Mouse (Mus musculus): Measurements from ENCODE around the gene Fam198b. TPM values are rescaled to one million over a fixed set of nuclear protein-coding genes. Genes with fewer than 3 reads are reported as not detected.

Gene Fam198b
- total and polyA plus RNA-seq, 2 experiments from 2014 or later, result 1.1 to 1.3 TPM

DNA sequence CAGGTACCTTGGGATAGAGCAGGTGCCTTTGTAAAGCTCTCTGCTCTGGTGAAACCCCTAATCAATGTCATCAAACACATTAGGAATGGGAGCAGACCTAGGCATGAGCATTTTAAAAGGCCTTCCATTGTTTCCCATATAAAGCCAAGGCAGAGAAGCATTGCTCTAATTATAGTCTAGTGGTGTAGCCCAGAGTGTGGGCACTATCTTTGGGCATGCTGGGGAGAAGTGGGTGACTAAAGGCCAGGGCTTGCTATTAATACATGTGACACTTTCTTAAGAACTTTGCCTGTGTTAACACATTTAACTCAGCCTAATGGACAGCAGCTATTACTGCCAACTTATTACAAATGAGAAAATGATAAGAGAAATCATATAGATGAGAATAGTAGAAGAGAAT lies 106.1 kb downstream of the Fam198b start:
- Histone ChIP-seq H3K4me3 (ENCODE audit: low read depth, low read length) (no peak overlapping the region), H3K9ac (no peak overlapping the region), H3K36me3 (ENCODE audit: insufficient read depth) (no peaks in the 10 kb centered on the region), H3K27me3 (ENCODE audit: insufficient read depth, low read length) (no peaks in the 10 kb centered on the region), H3K4me2 (ENCODE audit: low read depth) (no peak overlapping the region), H3K9me3 (ENCODE audit: low read length) (no peaks in the 10 kb centered on the region), H3K4me1 (ENCODE audit: insufficient read depth) (no peaks in the 10 kb centered on the region), H3K27ac (ENCODE audit: low read depth, low read length) (no peak overlapping the region)
- no peak for TF ChIP-seq CTCF (IDR thresholded peaks at IDR 0.05; ENCODE audit: low read depth)
- ATAC-seq (no peak), DNase-seq (no peak)

DNA sequence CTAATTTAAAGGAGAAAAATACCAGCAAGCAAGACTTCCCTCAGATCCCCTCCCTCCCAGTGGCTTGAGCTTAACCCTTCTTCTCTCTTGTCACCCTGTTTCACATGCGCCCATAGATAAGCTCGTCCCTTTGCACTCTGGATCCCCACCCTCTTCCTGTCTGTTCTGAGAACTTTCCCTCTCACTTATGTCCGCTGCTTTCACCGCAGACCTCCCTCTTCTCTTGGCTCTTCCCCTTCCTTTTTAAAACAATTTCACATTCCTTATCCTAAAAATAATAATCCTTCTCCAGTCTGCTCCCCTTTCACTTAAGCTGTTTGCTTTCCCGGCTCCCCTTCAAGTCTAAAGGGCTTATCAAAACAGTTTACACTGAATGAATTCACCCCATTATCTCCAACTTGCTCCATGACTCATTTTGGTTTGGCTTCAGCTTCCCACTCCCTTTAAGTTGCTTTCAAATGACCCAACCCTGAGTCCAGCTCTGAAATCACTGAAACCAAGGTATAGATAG lies 109.8 kb downstream of the Fam198b start:
- Histone ChIP-seq H3K4me3 (ENCODE audit: low read depth, low read length) (no peak overlapping the region), H3K4me2 (ENCODE audit: low read depth) (no peak overlapping the region), H3K4me1 (ENCODE audit: insufficient read depth) (no peaks in the 10 kb centered on the region), H3K9me3 (ENCODE audit: low read length) (no peaks in the 10 kb centered on the region), H3K9ac (no peak overlapping the region), H3K27ac (ENCODE audit: low read depth, low read length) (no peak overlapping the region), H3K36me3 (ENCODE audit: insufficient read depth) (no peaks in the 10 kb centered on the region), H3K27me3 (ENCODE audit: insufficient read depth, low read length) (no peaks in the 10 kb centered on the region)
- ATAC-seq, result no peak
- DNase-seq, result no peak
- 73% methylated on average over 5 of the region's 5 CpGs for WGBS
- no peak for TF ChIP-seq CTCF (IDR thresholded peaks at IDR 0.05; ENCODE audit: low read depth)

DNA sequence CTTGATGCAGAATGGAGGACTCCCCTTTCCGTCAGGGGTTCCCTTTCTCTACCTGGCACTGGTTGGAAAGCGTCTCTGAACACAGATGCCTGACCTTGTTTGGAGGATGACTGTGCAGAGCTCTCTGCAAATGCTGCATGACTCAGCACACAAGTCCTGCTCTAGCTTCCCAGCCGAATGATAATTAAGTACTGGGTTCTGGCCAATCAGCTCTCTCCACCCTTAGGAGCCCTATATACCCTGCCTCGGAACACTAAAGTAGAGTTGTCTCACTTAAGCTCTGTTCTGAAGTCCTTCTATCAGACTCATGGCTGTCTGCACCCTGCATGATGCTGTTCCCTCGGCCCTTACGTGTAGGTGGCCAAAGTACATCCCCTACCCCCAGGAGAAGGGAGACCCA lies 111.4 kb downstream of the Fam198b start:
- Histone ChIP-seq H3K27me3 (ENCODE audit: insufficient read depth, low read length) (no peaks in the 10 kb centered on the region), H3K4me2 (ENCODE audit: low read depth) (no peak overlapping the region), H3K27ac (ENCODE audit: low read depth, low read length) (no peak overlapping the region), H3K4me1 (ENCODE audit: insufficient read depth) (no peaks in the 10 kb centered on the region), H3K36me3 (ENCODE audit: insufficient read depth) (no peaks in the 10 kb centered on the region), H3K4me3 (ENCODE audit: low read depth, low read length) (no peak overlapping the region), H3K9ac (no peak overlapping the region), H3K9me3 (ENCODE audit: low read length) (no peaks in the 10 kb centered on the region)
- TF ChIP-seq CTCF (IDR thresholded peaks at IDR 0.05; ENCODE audit: low read depth), result no peak
- no peak for ATAC-seq
- WGBS, result 82% methylated on average over 6 of the region's 6 CpGs
- no peak for DNase-seq

Other genes starting within 250 kb of the Fam198b start
- gene Rxfp1, start 146.7 kb upstream of the Fam198b start, total RNA-seq (2014; rRNA removed), result 1.8 and 3.5 TPM in 2 replicates
- 0.44 and 0.58 TPM in 2 replicates for gene Rxfp1, start 146.7 kb upstream of the Fam198b start, polyA plus RNA-seq (2015; fragmentation: Nextera tagmentation; extraction: Ambion mirVana)
- gene Tmem144, start 31.8 kb upstream of the Fam198b start, total RNA-seq (2014; rRNA removed), result 1.00 and 1.2 TPM in 2 replicates
- gene Tmem144, start 31.8 kb upstream of the Fam198b start, polyA plus RNA-seq (2015; fragmentation: Nextera tagmentation; extraction: Ambion mirVana), result 1.4 and 2.6 TPM in 2 replicates

All from forebrain, postnatal 0 days (tissue).